Mouse (Mus musculus) ovary, adult 10 weeks (tissue): ENCODE measurements around the gene Trappc6a. TPM values are rescaled to one million over a fixed set of nuclear protein-coding genes. Genes with fewer than 3 reads are reported as not detected.

ENCODE experiments used
- polyA plus RNA-seq: library from polyadenylated mRNA; stranded (reverse); fragments of 350-450 nt; fragmentation: Illumina TruSeq; extraction: RNeasy Lipid Tissue Mini Kit (QIAGEN cat#74804); gene quantifications from one replicate; pipeline ENCODE4 v1.2.3, GENCODE M21; 2014

Trappc6a gene
- not detected for polyA plus RNA-seq

DNA sequence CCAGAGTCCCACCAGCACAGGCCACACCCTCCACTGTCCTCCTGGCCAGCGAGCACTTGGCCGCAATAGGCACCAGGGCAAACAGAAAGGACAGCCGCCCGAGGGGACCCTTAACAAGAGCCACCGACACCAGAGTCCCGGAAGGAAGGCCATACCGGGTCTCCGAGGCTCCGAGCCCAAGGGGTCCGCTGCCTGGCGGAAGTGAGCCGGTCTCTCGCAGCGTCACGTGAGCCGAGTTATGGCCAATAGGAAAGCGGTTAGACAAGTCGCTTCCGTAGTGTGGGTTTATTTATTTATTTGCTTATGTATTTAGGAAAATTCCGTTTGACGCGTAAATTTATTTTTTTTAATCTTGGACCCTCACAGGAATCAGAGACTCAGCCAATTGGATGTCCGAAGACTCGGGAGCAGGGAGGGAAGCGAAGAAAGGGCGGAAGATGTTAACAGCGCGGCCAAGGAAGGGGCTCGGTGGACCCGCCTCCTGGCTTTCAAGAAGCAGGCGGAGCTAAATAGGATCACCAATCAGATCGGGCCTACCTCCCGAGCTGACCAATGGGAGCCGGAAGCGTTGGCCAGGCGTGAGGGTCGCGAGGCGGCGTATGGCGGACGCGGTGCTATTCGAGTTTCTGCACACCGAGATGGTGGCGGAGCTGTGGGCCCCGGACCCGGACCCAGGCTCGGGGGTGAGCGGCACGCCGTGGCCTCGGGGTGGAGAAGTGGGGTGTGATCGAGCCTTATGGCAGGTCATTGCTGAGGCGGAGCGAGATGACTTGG, at the start of gene Trappc6a, which contains the start of gene Bloc1s3:
Gene Trappc6a (plus strand): TSS at position 246 of the 774 bp plus-strand sequence.
Gene Bloc1s3 (minus strand): TSS at position 218 of the 774 bp plus-strand sequence.

GRCm38 (mm10) chr7:19458591-19459111, 49.5 kb upstream of the Trappc6a start, which contains the start of gene Mark4:
Mark4 (minus strand) TSS chr7:19458821.

GRCm38 (mm10) chr7:19462884-19463381, 45.3 kb upstream of the Trappc6a start, which contains the start of gene Exoc3l2:
Exoc3l2 (plus strand) TSS chr7:19463331.

GRCm38 (mm10) chr7:19517652-19518365, 9.6 kb downstream of the Trappc6a start, which contains the start of gene Nkpd1:
Nkpd1 (plus strand) TSS chr7:19517838.

DNA sequence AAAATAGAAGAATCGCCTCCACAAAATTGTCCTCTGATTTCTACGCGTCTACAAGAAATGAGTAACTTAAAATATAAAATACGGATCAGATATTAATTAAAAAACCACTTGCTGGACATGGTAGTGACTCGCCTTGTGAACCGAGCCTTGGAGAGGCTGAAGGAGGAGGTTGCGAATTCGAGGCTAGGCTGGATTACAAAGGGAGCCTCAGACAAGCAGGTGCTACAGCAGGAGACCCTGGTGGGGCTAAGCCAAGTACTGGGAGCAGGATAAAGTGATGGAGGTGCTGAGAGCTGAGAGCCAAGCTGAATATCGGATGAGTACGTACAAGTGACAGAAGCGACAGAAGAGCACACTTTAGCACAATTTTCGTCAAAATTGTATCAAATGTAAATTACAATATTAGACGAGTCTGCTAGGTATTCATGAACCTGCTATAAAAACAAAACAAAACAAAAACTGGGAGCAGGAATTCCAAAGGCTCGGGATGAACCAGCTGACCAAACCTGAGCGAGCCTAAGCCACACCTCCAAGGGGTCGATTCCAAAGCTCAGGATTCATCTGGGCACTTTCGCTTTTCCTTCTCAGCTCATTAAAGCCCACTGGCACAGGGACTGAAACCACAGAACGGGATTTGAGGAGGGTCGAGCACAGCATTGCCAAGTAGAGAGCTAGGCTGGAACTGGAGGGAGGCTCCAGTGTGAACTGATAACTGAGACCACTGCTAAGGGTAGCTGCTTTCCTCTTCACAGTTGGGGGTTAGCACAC, 54.6 kb downstream of the Trappc6a start, which contains the start of gene Ppp1r37:
Gene Ppp1r37 (minus strand): TSS at position 434 of the 768 bp plus-strand sequence.

Other genes starting within 250 kb of the Trappc6a start
- 16.5 TPM for gene Vasp, start 236.6 kb upstream of the Trappc6a start, polyA plus RNA-seq
- gene Ppm1n, start 228.3 kb upstream of the Trappc6a start, polyA plus RNA-seq, result not detected
- gene Rtn2, start 225.8 kb upstream of the Trappc6a start, polyA plus RNA-seq, result 0.94 TPM
- gene Fosb, start 198.3 kb upstream of the Trappc6a start, polyA plus RNA-seq, result 0.37 TPM
- gene Ercc1, start 163.6 kb upstream of the Trappc6a start, polyA plus RNA-seq, result not detected
- 1.6 TPM for gene Cd3eap, start 148.9 kb upstream of the Trappc6a start, polyA plus RNA-seq
- gene Ppp1r13l, start 148.6 kb upstream of the Trappc6a start, polyA plus RNA-seq, result not detected
- gene Ercc2, start 126.4 kb upstream of the Trappc6a start, polyA plus RNA-seq, result not detected
- not detected for gene Klc3, start 104.3 kb upstream of the Trappc6a start, polyA plus RNA-seq
- not detected for gene Ckm, start 103.6 kb upstream of the Trappc6a start, polyA plus RNA-seq
- 1.1 TPM for gene Mark4, start 49.6 kb upstream of the Trappc6a start, polyA plus RNA-seq
- 0.20 TPM for gene Exoc3l2, start 45.1 kb upstream of the Trappc6a start, polyA plus RNA-seq
- gene Bloc1s3, start within 50 bp of the Trappc6a start, polyA plus RNA-seq, result 3.2 TPM
- gene Nkpd1, start 9.4 kb downstream of the Trappc6a start, polyA plus RNA-seq, result not detected
- 0.37 TPM for gene Ppp1r37, start 54.7 kb downstream of the Trappc6a start, polyA plus RNA-seq
- not detected for gene Zfp296, start 68.9 kb downstream of the Trappc6a start, polyA plus RNA-seq
- gene Gemin7, start 69.2 kb downstream of the Trappc6a start, polyA plus RNA-seq, result 16.3 TPM
- 1.6 TPM for gene Clasrp, start 96.1 kb downstream of the Trappc6a start, polyA plus RNA-seq
- 0.66 TPM for gene Relb, start 121.0 kb downstream of the Trappc6a start, polyA plus RNA-seq
- gene Clptm1, start 156.6 kb downstream of the Trappc6a start, polyA plus RNA-seq, result 14.3 TPM
- gene Apoc2, start 169.5 kb downstream of the Trappc6a start, polyA plus RNA-seq, result not detected
- gene Gm44805, start 173.0 kb downstream of the Trappc6a start, polyA plus RNA-seq, result not detected
- not detected for gene Apoc4, start 173.1 kb downstream of the Trappc6a start, polyA plus RNA-seq
- 1.7 TPM for gene Apoc1, start 184.3 kb downstream of the Trappc6a start, polyA plus RNA-seq
- gene Apoe, start 190.8 kb downstream of the Trappc6a start, polyA plus RNA-seq, result 8.6 TPM
- gene Tomm40, start 207.0 kb downstream of the Trappc6a start, polyA plus RNA-seq, result 0.37 TPM
- gene Nectin2, start 242.1 kb downstream of the Trappc6a start, polyA plus RNA-seq, result 7.6 TPM